Mouse (Mus musculus) brain, embryonic 14.5 days (tissue): ENCODE measurements around the gene Slc25a33.

Source experiments
- CTCF ChIP-seq: fragments of 200-500 bp; IDR thresholded peaks from 2 replicates; pipeline ENCODE4 v1.5.1; 2012; ENCODE audit warnings: inconsistent platforms, mild to moderate bottlenecking, moderate library complexity, borderline replicate concordance; ENCODE audit not compliant: insufficient read depth, insufficient read length; ENCODE audit errors: extremely low read depth
- POLR2A ChIP-seq: fragments of 200-500 bp; IDR thresholded peaks from 2 replicates; pipeline ENCODE4 v1.6.1; 2012; ENCODE audit warnings: mild to moderate bottlenecking, inconsistent platforms, borderline replicate concordance; ENCODE audit not compliant: poor library complexity, insufficient read depth, insufficient read length, severe bottlenecking; ENCODE audit errors: extremely low read depth

- TF ChIP-seq CTCF (no peak), POLR2A (no peak)
Observed at GRCm38 (mm10) chr4:149734246-149734645, 39.8 kb downstream of the Slc25a33 start.
